Mouse (Mus musculus) megakaryocyte-erythroid progenitor cell, adult 5-6 weeks (primary cell): ENCODE results near the gene Nipsnap2. TPM values are rescaled to one million over a fixed set of nuclear protein-coding genes. Genes with fewer than 3 reads are reported as not detected.

Source experiments
- total RNA-seq, 2 experiments: library from RNA; stranded (forward) in 1 of 2; stranded (reverse) in 1 of 2; fragments of 200-1000, 215-1000 nt in 1 of 2; fragments of >200 nt in 1 of 2; fragmentation: Nextera tagmentation in 1 of 2; gene quantifications; 2 replicates each; pipeline ENCODE4 v1.2.3; 2014 to 2017

Gene Nipsnap2
- total RNA-seq, 2 experiments from 2014 or later = 23.8 to 32.1 TPM

Other genes starting within 250 kb of the Nipsnap2 start
- 86.2 and 135 TPM in 2 replicates for gene Sfswap, start 223.8 kb upstream of the Nipsnap2 start, total RNA-seq (2014; fragmentation: Nextera tagmentation)
- gene Sfswap, start 223.8 kb upstream of the Nipsnap2 start, total RNA-seq (2017) = 62.5 and 64.0 TPM in 2 replicates
- gene Mmp17, start 140.9 kb upstream of the Nipsnap2 start, total RNA-seq (2014; fragmentation: Nextera tagmentation) = 0.40 TPM in 1 of 2 replicates, not detected in the other
- not detected in 2 replicates for gene Mmp17, start 140.9 kb upstream of the Nipsnap2 start, total RNA-seq (2017)
- 4.5 and 6.2 TPM in 2 replicates for gene Zfp11, start 55.0 kb upstream of the Nipsnap2 start, total RNA-seq (2014; fragmentation: Nextera tagmentation)
- 2.6 and 5.2 TPM in 2 replicates for gene Zfp11, start 55.0 kb upstream of the Nipsnap2 start, total RNA-seq (2017)
- gene Sept14, start 16.6 kb upstream of the Nipsnap2 start, total RNA-seq (2014; fragmentation: Nextera tagmentation) = not detected in 2 replicates
- gene Sept14, start 16.6 kb upstream of the Nipsnap2 start, total RNA-seq (2017) = not detected in 2 replicates
- 125 and 167 TPM in 2 replicates for gene Mrps17, start 9.6 kb upstream of the Nipsnap2 start, total RNA-seq (2014; fragmentation: Nextera tagmentation)
- 82.0 and 92.6 TPM in 2 replicates for gene Mrps17, start 9.6 kb upstream of the Nipsnap2 start, total RNA-seq (2017)
- gene Psph, start 62.4 kb downstream of the Nipsnap2 start, total RNA-seq (2014; fragmentation: Nextera tagmentation) = 17.2 and 22.8 TPM in 2 replicates
- 20.6 and 21.1 TPM in 2 replicates for gene Psph, start 62.4 kb downstream of the Nipsnap2 start, total RNA-seq (2017)
- 23.2 and 26.7 TPM in 2 replicates for gene Sumf2, start 121.9 kb downstream of the Nipsnap2 start, total RNA-seq (2014; fragmentation: Nextera tagmentation)
- gene Sumf2, start 121.9 kb downstream of the Nipsnap2 start, total RNA-seq (2017) = 36.6 and 39.8 TPM in 2 replicates
- gene Chchd2, start 162.4 kb downstream of the Nipsnap2 start, total RNA-seq (2014; fragmentation: Nextera tagmentation) = 465 and 490 TPM in 2 replicates
- 208 and 245 TPM in 2 replicates for gene Chchd2, start 162.4 kb downstream of the Nipsnap2 start, total RNA-seq (2017)
- gene Zbed5, start 170.7 kb downstream of the Nipsnap2 start, total RNA-seq (2014; fragmentation: Nextera tagmentation) = 0.98 and 2.6 TPM in 2 replicates
- gene Zbed5, start 170.7 kb downstream of the Nipsnap2 start, total RNA-seq (2017) = 2.1 and 4.7 TPM in 2 replicates
- 0.33 and 0.45 TPM in 2 replicates for gene Phkg1, start 173.5 kb downstream of the Nipsnap2 start, total RNA-seq (2014; fragmentation: Nextera tagmentation)
- 1.4 TPM in 2 replicates for gene Phkg1, start 173.5 kb downstream of the Nipsnap2 start, total RNA-seq (2017)
- gene Nupr1l, start 183.5 kb downstream of the Nipsnap2 start, total RNA-seq (2014; fragmentation: Nextera tagmentation) = 2.7 and 15.3 TPM in 2 replicates
- 0.75 and 1.1 TPM in 2 replicates for gene Nupr1l, start 183.5 kb downstream of the Nipsnap2 start, total RNA-seq (2017)
- 60.1 and 75.7 TPM in 2 replicates for gene Vkorc1l1, start 216.9 kb downstream of the Nipsnap2 start, total RNA-seq (2014; fragmentation: Nextera tagmentation)
- 61.7 and 81.5 TPM in 2 replicates for gene Vkorc1l1, start 216.9 kb downstream of the Nipsnap2 start, total RNA-seq (2017)